Mouse (Mus musculus) layer of hippocampus, postnatal 36 days (tissue): ENCODE results near the gene Thnsl1. TPM values are rescaled to one million over a fixed set of nuclear protein-coding genes. Genes with fewer than 3 reads are reported as not detected.

Experiments
- DNase-seq, 2 experiments: peaks; one replicate each; pipeline ENCODE4 v3.0.0; 2022
- total RNA-seq, 2 experiments: library from RNA; stranded (reverse); gene quantifications; 2 replicates each; pipeline ENCODE4 v1.2.3; 2021

Gene Thnsl1
- 10 to 100 TPM; 21.3 to 22.9 TPM for total RNA-seq

DNA sequence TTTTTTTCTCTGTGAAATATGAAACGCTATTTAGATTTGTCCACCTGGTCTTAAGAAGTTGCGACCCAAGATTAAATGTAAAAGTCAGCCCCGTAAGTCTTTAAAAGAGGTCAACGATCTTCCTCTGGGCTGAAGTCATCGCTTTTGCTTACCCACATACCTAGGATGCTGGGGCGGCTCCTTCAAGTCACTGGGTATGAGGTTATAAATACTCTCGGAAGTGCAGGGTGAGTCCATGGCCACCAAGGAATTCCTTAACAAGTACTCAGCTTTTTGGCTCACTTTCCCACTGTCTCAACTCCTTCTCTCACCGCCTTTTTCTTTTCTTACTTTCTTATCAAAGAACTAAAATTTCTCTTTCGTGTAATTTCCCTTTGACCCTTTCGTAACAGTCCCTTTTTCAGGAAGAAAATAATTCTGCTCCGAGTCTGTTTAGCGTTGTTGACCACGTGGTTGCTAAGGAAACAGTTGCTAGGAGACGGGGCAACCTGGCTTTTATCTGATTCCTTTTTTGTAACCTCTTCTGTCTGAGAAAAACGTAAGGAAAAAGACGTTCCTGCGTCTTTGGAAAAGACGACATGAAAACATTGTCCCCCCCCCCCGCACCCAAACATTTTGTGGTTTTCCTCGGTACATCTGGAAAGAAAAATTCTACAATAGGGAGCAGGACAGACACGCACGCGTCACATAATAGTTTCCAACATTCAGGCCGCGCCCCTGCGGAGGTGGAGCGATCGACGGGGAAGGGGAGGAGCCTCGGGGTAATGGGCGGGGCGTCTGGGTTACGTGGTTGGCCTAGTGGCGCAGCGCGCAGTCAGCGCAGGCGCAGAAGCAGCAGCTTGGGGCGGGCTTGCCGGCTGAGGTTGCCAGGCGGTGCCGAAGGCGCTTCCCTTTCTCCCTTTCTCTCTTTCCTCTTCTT, at the start of gene Thnsl1, which contains the start of gene Enkur:
Gene Thnsl1 (plus strand): TSS at position 813 of the 919 bp plus-strand sequence.
Gene Enkur (minus strand): TSS at position 454 of the 919 bp plus-strand sequence.
- peak; percentile 98 for DNase-seq

DNA sequence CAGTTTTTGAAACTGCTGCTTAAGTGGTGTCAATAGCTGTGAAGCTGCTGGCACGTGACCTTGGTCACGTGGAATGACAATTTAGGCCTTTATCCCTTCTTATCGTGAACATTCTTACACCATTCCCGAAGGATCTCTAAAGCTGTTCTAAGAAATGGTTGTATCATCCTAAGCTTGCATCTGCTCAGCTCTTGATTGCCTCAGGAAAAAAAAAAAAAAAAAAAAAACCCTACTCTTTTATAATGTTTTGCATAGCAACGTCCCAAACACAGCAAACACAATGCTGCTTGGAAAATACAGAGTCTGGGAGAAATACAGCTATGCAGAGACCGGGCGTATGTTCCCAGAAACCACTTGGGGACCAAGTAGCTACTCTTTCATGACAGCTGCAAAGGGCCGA, 41.2 kb upstream of the Thnsl1 start:
- no peak for DNase-seq

DNA sequence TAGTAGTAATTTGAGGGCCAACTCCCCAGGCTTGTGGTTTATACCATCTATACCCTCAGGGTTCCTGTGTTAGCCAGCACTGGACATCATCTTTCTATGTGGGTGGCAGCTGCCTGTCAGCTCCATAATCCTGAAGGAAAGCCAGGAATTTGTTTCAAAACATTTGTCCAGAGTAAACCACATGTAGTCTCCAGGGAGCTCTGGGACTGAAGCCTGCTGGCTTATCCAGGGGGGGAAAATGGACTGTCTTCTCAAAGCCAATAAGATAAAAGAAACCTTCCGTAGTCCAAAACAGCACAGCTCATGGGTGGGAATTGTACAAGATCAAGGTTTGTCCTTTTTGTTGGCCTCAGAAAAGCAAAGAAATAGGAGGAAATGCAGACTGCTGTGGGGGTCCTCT, 37.6 kb upstream of the Thnsl1 start:
- DNase-seq = no peak

DNA sequence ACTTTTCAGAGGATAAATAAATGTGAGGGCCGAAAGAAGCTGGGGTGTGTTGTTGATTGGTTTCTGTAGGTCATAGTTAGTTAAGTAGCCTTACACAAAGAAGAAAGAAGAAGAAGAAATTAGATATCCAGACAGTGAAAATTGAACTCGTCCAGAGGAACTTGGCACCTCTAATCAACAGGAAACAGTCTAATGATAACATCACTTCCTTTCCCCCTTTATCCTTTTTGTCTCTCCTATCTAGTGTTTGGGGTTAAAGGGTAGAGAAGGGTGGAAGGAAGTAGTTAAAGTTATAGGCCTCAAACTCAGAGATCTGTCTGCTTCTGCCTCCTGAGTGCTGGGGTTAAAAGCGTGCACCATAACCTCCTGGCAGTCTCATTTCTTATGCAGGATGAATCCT, 32.7 kb upstream of the Thnsl1 start:
- DNase-seq = no peak

DNA sequence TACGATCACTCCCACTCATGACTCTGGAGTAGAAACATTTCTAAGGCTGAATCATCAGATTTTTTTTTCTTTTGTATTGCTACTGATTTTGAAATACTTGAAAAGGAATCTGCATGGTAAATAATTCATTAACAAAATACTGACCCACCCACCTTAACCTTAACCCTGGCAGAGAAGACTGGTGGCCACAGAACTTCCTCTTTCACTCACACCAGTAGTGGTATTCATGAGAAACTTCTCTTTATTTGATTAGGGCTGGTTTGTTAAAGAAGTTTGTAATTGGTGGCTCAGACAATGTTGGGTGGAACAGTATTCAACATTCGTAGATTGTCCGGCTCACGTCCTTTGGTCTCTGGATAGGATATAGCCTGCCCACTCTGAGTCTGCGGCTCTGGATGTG, 26.4 kb upstream of the Thnsl1 start:
- DNase-seq = no peak

DNA sequence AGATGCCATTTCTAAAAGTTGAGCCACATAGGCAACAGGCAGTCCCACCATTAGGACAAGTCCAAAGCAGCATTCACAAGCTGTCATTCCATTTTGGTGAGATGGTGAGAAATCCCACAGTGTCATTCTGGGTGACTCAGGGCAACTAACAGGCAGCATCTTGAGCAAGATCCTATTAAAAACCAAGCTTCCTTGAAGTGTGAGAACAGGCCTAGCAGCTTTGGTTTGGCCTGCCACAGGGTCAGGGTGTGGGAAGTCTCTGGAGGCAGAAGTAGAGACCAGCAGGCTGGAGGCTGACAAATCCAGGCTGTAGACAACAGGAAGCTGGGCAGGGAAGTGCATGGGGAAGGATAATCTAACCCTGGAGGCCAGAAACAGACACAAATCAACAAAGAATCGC, 22.7 kb upstream of the Thnsl1 start:
- DNase-seq = no peak

DNA sequence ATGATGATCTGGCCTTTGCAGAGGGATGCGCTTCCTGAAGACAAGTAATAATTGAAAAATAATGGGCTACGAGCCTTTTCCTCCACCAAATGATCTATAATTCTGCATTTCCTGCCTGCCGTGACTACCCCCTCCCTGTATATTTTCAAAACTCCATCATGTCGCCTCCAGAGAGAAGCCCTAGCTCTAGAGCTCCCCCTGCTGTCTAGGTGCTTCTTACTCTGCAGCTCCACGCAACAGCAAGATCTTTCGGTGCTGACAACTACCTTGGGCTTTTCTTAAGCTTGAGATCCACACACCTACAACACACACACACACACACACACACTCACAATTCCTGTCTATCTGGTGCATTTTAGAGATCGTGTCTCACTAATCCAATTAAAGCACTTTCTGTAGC, 17.9 kb upstream of the Thnsl1 start:
- DNase-seq = peak; percentile 57 to 61

DNA sequence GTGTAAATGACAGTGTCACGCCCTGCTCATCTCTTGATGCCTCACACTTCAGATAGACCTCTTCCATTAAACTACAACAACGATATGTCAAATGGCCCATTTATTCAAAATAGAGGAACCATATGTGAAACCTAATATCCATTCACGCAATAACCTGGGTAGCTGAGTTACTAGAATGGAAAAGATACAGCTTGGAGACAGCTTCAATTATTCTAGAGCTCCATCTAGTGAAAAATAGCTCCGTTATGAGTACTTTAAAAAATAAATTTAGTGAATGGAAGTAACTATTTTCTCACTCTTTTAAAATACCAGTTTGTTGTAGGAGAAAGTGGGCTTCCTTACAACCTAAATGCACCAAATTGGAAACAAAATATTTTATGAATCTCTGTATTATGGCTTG, 16.9 kb upstream of the Thnsl1 start:
- DNase-seq = no peak

DNA sequence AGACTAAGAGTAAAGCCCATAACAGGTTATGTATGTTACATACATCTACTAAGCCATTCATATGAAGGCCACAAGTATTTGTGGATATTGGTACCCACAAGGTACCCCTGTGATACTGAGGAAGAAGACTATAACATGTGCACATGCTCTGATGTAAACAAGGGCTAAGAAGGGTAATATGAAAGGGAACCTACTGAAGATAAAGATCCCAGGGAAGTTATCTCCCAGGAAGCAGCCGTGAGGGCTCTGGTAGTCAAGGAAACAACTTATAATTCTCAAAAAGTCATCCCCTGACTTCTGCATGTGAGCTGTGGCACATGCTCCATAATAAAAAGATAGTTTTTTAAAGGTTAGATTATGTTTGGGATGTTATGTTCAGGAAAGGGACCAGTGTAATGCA, 14.3 kb upstream of the Thnsl1 start:
- DNase-seq = no peak

DNA sequence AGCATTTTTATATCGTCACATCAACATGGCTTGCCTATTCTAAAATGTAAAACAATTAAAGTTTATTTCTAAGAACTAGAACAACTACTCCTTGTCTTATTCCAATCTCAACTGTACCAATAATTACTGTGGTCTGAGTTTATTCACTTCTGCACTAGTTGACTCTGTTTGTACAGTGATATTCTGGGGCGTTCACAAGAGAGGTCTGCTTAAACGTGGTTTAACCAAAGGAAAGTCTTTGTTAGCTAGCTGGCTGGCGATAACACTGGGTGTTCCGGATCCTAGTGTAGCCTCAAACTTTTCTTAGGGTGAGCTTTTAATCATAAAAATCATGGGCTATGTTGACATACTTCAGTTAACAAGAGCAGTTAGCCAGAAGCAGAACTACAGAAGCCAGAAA, 10.3 kb upstream of the Thnsl1 start:
- no peak for DNase-seq

DNA sequence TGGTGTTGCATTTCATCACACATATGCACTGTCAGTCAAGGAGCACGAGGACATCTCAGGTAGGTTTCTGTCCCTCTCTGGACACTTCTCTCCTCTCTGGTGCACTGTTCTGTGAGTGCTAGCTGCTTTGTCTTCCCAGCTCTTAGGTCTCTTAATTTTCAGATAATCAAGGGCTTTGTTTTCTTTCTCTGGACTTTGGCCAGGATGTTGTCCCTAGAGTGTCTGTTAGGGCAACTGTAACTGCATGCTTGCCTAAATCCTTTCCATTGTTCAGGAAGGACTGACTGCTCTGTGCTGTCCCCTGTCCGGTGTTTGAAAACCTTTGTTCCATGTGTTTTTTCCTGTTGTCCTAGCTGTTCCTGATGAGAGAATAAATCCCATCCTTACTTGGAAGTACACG, 6.5 kb upstream of the Thnsl1 start:
- DNase-seq = no peak

DNA sequence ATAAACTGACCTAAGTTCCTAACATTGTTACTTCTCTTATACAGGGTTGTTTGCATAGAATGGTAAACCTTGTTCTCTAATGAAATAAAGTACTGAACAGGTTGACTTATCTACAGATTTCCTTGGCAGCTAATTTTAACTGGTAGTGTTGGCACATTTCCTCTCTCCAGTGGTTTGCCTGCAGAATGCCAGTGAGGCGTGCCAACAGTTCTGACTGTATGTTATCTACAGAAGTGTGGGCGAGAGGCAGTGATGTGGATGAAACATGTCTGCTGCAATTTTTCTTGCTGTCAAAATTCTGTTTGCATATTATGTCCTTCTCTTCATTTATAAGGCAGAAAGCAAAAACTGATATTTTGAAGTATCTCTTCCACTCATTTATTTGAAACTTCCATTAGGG, 2.8 kb upstream of the Thnsl1 start:
- DNase-seq = no peak

DNA sequence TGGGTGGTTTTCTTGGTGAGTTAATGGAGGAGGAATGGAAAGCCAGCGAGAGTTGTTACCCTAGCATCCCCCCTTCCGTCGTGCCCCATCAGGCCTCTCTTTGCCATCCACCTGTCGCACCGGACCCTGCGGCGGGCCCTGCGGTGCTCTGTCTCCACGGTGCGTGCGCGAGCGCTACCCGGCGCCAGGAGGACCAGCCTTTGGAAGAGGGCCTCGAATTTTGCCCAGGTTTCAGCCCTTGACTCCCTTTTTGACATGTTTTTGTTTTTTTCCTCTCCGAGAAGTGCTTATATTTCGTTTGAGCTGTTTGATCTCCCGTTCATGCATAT, 271 bp downstream of the Thnsl1 start:
- no peak for DNase-seq

DNA sequence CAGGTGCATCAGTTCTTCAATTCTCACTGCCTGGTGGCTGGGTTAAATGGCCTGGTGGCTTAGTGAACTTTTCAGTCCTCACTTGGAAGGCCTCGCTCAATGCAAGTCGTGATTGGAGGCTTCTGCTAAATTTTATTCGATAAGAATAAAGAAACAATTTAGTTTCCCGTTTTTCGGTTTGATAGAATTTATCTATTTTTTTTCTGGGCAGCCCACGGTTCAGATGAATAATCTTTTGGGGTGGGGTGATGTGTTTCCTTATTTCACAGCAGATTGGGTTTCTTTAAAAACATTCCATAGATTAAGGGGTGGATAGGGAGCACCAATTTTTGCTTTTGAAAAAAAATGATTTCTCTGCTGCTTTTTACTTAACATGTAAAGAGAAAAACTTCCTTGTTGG, 754 bp downstream of the Thnsl1 start:
- no peak for DNase-seq

DNA sequence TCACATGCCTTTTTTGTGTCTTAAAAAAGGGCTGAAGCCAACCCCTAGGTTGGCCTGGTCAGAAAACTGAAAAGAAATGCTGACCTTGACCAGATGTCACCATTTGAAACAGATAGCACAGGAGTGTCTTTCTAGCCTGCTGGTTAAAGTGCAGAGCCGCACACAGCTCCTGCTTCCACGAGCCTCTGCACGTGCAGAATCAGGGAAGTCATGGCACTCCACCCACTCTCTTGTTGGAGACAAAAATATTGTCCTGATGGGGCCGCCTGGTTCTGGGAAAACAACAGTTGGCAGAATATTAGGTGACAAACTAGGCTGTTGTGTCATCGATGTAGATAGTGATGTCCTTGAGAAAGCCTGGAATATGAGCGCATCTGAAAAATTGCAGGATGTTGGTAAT, 5.8 kb downstream of the Thnsl1 start:
- DNase-seq = no peak

DNA sequence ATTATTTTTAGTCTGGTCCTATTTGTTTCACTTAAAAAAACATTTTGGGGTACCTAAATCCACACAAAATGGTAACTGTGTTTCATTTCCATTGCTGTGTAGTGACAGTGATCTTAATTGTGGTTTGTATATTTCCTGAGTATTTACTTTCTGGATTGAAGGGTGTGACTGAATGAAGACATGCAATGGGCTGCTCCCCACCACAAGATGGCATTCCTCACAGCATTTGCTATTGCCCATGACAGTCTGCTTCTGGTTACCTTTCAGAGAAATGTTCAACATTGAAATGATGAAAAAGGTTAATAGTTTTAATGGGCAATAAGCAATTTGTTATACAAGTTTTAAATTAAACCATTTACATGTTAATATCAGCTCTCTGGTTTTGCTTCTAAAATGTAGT, 8.8 kb downstream of the Thnsl1 start:
- DNase-seq = no peak

DNA sequence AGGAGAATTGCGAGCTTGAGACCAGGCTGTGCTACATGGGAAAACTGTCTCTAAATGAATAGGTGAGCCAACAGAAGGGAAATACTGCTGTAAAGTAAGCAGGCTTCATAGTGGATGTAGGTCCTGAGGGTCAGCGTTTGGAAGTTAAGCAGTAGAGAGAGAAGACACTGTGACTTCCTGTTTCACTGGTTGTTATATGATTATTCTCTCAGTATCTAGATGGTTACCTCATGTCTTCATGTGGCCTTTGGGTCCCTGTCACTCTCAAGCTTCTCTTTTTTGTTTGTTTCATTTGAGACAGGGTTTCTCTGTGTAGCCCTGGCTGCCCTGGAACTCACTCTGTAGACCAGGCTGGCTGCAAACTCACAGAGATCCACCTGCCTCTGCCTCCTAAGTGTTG, 9.8 kb downstream of the Thnsl1 start:
- DNase-seq = no peak

DNA sequence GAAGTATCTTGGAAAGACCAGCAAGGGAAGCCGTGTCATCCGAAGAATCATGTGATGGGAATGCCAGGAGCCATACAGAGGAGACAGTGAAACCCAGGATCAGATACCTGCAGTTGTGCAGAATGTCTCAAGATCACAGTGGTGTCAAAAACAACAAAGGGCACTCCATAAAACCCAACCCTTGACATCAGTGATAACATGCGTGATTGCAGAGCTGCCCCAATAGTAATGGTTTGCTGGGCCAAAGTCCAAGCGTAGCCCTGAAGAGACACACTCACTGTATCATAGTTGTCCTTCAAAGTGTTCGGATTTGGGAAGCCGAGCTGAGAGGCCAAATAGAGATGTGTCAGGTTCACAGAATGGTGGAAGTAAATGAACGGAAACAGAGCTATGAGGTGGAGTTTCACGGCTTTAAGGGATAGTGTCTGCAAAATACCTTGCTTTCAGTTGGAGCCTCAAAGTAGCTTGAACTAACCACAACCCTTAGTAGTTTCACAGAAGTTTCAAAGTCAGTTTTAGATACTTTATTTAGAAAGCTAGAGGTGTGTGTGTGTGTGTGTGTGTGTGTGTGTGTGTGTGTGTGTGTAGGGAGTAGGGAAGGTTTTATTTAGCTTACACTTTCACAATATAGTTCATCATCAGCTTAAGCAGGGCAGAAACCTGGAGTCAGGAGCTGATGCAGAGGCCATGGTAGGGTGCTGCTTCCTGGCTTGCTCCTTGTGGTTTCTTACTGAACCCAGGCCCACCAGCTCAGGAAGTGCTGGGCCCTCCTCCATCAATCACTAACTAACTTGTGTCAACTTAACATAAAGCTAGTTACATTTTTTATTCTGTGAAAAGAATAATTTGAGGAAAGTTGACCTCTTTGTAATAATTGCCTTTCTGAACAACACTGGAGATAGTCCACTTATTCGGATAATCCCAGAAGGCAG, 17.2 kb downstream of the Thnsl1 start:
- no peak for DNase-seq

DNA sequence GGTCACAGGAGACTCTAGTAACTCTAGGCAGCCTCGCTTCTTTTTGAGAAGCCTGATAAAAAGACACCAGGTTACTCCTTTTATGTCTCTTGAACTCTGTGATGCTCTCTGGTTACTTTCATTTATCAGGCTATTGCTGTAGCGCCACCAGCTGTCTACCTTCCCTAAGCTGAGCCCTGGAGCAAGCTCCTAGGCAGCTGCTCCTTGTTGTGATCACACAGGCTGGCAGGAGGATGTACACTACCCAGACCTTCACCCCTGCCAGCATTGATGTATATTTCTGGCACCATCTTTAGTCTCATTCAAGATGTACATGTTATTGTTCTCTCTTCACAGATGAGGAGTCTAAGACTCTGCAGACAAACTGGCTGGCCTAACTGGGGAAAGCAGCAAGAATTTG, 24.8 kb downstream of the Thnsl1 start:
- DNase-seq = no peak

DNA sequence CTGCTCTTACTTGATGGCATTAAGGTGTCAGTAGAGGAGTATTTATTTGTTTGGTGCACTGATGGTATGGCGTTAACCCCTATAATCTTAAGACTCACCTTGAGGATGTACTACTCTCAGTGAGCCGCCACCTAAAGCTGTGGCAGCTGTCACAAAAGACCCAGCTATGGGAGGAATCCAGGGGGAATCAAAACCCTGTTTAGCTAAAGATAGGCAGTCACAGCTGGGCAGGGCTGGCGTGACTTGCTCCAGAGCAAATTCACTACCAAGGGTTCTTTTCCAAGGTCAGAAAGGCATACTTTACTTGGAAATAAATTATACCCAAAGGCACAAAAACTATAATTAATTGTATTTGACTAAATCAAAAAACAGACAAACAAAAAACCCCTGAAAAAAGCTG, 25.6 kb downstream of the Thnsl1 start:
- no peak for DNase-seq

DNA sequence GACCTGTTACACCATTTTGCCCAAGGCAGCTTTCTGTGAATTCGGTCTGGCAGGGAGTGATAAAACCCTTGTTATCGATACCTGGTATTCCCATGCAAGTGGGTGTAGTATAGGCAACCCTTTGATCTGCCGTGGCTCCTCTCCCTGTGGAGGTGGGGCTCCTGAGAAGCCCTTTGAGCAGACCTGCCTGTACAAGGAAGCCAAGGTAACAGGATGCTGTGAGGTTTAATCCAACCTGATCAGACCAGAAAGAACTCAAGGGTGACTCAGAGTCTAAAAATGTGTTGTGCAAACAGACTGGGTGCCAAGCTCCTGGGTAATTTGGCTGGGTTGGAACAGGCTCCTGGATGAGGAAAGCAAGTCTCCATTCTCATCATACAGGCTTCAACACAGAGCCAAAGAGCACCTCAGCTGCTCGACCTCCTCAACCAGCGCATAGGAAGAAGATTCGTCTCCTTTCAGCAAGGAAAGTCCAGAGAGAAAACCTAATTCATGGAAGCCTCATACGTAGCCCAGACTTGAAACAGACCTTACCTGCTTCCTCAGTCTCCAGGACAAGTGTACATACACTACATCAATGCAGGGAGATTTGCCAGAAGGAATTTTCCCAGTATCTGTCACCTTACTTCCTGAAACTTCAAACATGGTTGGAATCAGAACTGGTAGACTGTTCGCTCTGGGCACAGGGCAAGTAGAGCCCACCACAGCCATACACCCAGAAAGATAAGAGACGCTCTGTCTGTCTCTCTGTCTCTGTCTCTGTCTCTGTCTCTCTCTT, 29.5 kb downstream of the Thnsl1 start:
- DNase-seq = no peak

DNA sequence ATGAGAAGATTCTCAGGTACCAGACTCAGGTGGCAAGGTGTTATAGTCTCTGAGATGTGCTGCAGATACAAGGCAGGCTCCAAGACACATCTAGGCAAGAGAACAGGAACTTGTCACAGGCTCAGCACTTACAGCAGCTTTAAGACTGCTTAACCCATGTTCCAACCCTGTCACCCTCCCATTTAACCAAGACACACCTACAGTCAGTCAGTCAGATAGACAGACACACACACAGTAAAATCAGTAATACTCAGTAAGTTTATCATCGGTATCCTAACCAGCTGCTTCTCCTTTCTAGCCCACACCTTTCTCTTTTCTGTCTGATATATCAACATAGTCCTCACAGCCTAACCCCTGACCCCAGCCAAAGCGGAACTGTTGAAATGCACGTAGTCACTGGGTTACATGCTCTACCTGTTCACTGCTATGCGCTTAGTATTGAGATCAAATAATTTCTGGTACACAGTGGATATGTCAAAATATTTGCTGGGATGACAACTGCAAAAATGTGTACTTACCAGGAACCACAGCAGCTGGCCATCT, 30.4 kb downstream of the Thnsl1 start:
- DNase-seq = no peak

DNA sequence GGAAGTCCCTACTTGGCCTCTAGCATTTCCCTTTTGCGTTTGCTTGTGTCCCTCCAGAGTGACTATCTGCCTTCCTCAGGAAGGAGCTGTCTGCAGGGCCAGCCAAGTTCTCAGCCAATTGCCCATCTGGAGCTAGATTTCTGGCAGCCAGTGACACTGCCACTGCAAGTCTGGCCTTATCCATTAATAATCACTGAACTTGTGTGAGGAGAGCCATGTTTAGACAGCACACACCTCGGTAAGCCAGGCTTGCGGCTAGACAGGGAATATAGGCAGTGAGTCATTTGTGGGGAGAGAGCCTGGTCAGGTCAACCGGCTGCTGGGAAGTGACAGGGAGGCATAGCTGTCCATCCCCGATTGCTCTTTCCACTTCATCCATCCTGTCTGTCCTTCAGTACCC, 31.3 kb downstream of the Thnsl1 start:
- DNase-seq = no peak
